Mouse (Mus musculus): ENCODE results near the gene Pdzrn4. TPM values are rescaled to one million over a fixed set of nuclear protein-coding genes. Genes with fewer than 3 reads are reported as not detected.

Pdzrn4 gene
- polyA plus RNA-seq, 1 experiment from 2014 or later: 16.9 TPM

GRCm38 (mm10) chr15:92521686-92522085, 125.0 kb downstream of the Pdzrn4 start:
- Histone ChIP-seq H3K36me3 (ENCODE audit: control insufficient read depth, insufficient read depth) (no peaks in the 10 kb centered on the region), H3K4me1 (replicated peaks; ENCODE audit: control insufficient read depth, insufficient read depth, low read length) (peaks cover 13% of the 10 kb centered on the region), H3K9ac (replicated peaks; ENCODE audit: low read depth, low read length) (no peak overlapping the region), H3K27me3 (replicated peaks; ENCODE audit: control insufficient read depth, insufficient read depth, low read length) (no peaks in the 10 kb centered on the region), H3K4me2 (ENCODE audit: low read length) (peak overlapping the region; percentile 21; the same call in 1 of the 2 replicates), H3K27ac (ENCODE audit: low read length) (no peak overlapping the region), H3K4me3 (replicated peaks; ENCODE audit: low read length) (no peak overlapping the region), H3K9me3 (ENCODE audit: control insufficient read depth, low read length) (no peaks in the 10 kb centered on the region; the same call in 1 of the 2 replicates)
- WGBS: 25% methylated on average over 7 of the region's 7 CpGs
- ATAC-seq: no peak

GRCm38 (mm10) chr15:92524917-92525316, 128.2 kb downstream of the Pdzrn4 start:
- 4% methylated on average over 2 of the region's 2 CpGs for WGBS
- Histone ChIP-seq H3K4me3 (replicated peaks; ENCODE audit: low read length) (no peak overlapping the region), H3K9me3 (ENCODE audit: control insufficient read depth, low read length) (peaks cover 3% of the 10 kb centered on the region; the same call in 1 of the 2 replicates), H3K4me2 (ENCODE audit: low read length) (no peak overlapping the region), H3K4me1 (replicated peaks; ENCODE audit: control insufficient read depth, insufficient read depth, low read length) (peaks cover 13% of the 10 kb centered on the region), H3K27ac (ENCODE audit: low read length) (no peak overlapping the region), H3K27me3 (replicated peaks; ENCODE audit: control insufficient read depth, insufficient read depth, low read length) (no peaks in the 10 kb centered on the region), H3K9ac (replicated peaks; ENCODE audit: low read depth, low read length) (no peak overlapping the region), H3K36me3 (ENCODE audit: control insufficient read depth, insufficient read depth) (no peaks in the 10 kb centered on the region)
- ATAC-seq: peak; percentile 52; the same call in 1 of the 2 replicates

- H3K4me1 ChIP-seq (replicated peaks; ENCODE audit: control insufficient read depth, insufficient read depth, low read length): peaks cover 12% of the 10 kb centered on the region
- H3K4me2 ChIP-seq (ENCODE audit: low read length): no peak overlapping the region
- no peaks in the 10 kb centered on the region for H3K36me3 ChIP-seq (ENCODE audit: control insufficient read depth, insufficient read depth)
- no peak for ATAC-seq
- H3K27me3 ChIP-seq (replicated peaks; ENCODE audit: control insufficient read depth, insufficient read depth, low read length): no peaks in the 10 kb centered on the region
- H3K9ac ChIP-seq (replicated peaks; ENCODE audit: low read depth, low read length): no peak overlapping the region
- H3K9me3 ChIP-seq (ENCODE audit: control insufficient read depth, low read length): peaks cover 3% of the 10 kb centered on the region; the same call in 1 of the 2 replicates
- H3K4me3 ChIP-seq (replicated peaks; ENCODE audit: low read length): no peak overlapping the region
- WGBS: 93% methylated on average over 9 of the region's 9 CpGs
- no peak overlapping the region for H3K27ac ChIP-seq (ENCODE audit: low read length)
Observed at GRCm38 (mm10) chr15:92525416-92525815, 128.7 kb downstream of the Pdzrn4 start.

- no peak overlapping the region for H3K4me3 ChIP-seq (replicated peaks; ENCODE audit: low read length)
- WGBS: 68% methylated on average over 4 of the region's 4 CpGs
Observed at GRCm38 (mm10) chr15:92526731-92527130, 130.1 kb downstream of the Pdzrn4 start.

GRCm38 (mm10) chr15:92543252-92543651, 146.6 kb downstream of the Pdzrn4 start:
- Histone ChIP-seq H3K9me3 (ENCODE audit: control insufficient read depth, low read length) (no peaks in the 10 kb centered on the region), H3K4me2 (ENCODE audit: low read length) (no peak overlapping the region), H3K4me1 (replicated peaks; ENCODE audit: control insufficient read depth, insufficient read depth, low read length) (no peaks in the 10 kb centered on the region), H3K27me3 (replicated peaks; ENCODE audit: control insufficient read depth, insufficient read depth, low read length) (no peaks in the 10 kb centered on the region), H3K4me3 (replicated peaks; ENCODE audit: low read length) (no peak overlapping the region), H3K36me3 (ENCODE audit: control insufficient read depth, insufficient read depth) (no peaks in the 10 kb centered on the region), H3K27ac (ENCODE audit: low read length) (no peak overlapping the region), H3K9ac (replicated peaks; ENCODE audit: low read depth, low read length) (no peak overlapping the region)
- no peak for ATAC-seq
- 10% methylated on average over 1 of the region's 1 CpGs for WGBS

More at GRCm38 (mm10) chr15:92526731-92527130, 130.1 kb downstream of the Pdzrn4 start:
- H3K4me2 ChIP-seq (ENCODE audit: low read length): no peak overlapping the region
- no peak overlapping the region for H3K9ac ChIP-seq (replicated peaks; ENCODE audit: low read depth, low read length)
- no peaks in the 10 kb centered on the region for H3K27me3 ChIP-seq (replicated peaks; ENCODE audit: control insufficient read depth, insufficient read depth, low read length)
- peaks cover under 1% of the 10 kb centered on the region; the same call in 1 of the 2 replicates for H3K4me1 ChIP-seq (replicated peaks; ENCODE audit: control insufficient read depth, insufficient read depth, low read length)
- ATAC-seq: no peak
- no peaks in the 10 kb centered on the region for H3K36me3 ChIP-seq (ENCODE audit: control insufficient read depth, insufficient read depth)
- H3K9me3 ChIP-seq (ENCODE audit: control insufficient read depth, low read length): peaks cover 3% of the 10 kb centered on the region; the same call in 1 of the 2 replicates
- H3K27ac ChIP-seq (ENCODE audit: low read length): no peak overlapping the region

GRCm38 (mm10) chr15:92547294-92547911, 150.7 kb downstream of the Pdzrn4 start:
- Histone ChIP-seq H3K9me3 (ENCODE audit: control insufficient read depth, low read length) (no peaks in the 10 kb centered on the region), H3K4me1 (replicated peaks; ENCODE audit: control insufficient read depth, insufficient read depth, low read length) (no peaks in the 10 kb centered on the region), H3K36me3 (ENCODE audit: control insufficient read depth, insufficient read depth) (no peaks in the 10 kb centered on the region), H3K4me3 (replicated peaks; ENCODE audit: low read length) (no peak overlapping the region), H3K27me3 (replicated peaks; ENCODE audit: control insufficient read depth, insufficient read depth, low read length) (no peaks in the 10 kb centered on the region), H3K4me2 (ENCODE audit: low read length) (no peak overlapping the region), H3K9ac (replicated peaks; ENCODE audit: low read depth, low read length) (no peak overlapping the region), H3K27ac (ENCODE audit: low read length) (no peak overlapping the region)
- ATAC-seq: no peak
- 26% methylated on average over 9 of the region's 9 CpGs for WGBS

- Histone ChIP-seq H3K4me2 (ENCODE audit: low read length) (no peak overlapping the region), H3K4me3 (replicated peaks; ENCODE audit: low read length) (no peak overlapping the region), H3K4me1 (replicated peaks; ENCODE audit: control insufficient read depth, insufficient read depth, low read length) (no peaks in the 10 kb centered on the region), H3K9ac (replicated peaks; ENCODE audit: low read depth, low read length) (no peak overlapping the region), H3K9me3 (ENCODE audit: control insufficient read depth, low read length) (no peaks in the 10 kb centered on the region), H3K27ac (ENCODE audit: low read length) (no peak overlapping the region), H3K27me3 (replicated peaks; ENCODE audit: control insufficient read depth, insufficient read depth, low read length) (no peaks in the 10 kb centered on the region), H3K36me3 (ENCODE audit: control insufficient read depth, insufficient read depth) (no peaks in the 10 kb centered on the region)
- 69% methylated on average over 7 of the region's 7 CpGs for WGBS
- no peak for ATAC-seq
Observed at GRCm38 (mm10) chr15:92555012-92555574, 158.4 kb downstream of the Pdzrn4 start.

- 79% methylated on average over 3 of the region's 3 CpGs for WGBS
Observed at GRCm38 (mm10) chr15:92555716-92556115, 159.0 kb downstream of the Pdzrn4 start.

GRCm38 (mm10) chr15:92558592-92558991, 161.9 kb downstream of the Pdzrn4 start:
- no peak overlapping the region for H3K9ac ChIP-seq (replicated peaks; ENCODE audit: low read depth, low read length)
- H3K4me3 ChIP-seq (replicated peaks; ENCODE audit: low read length): no peak overlapping the region
- H3K27me3 ChIP-seq (replicated peaks; ENCODE audit: control insufficient read depth, insufficient read depth, low read length): no peaks in the 10 kb centered on the region
- H3K27ac ChIP-seq (ENCODE audit: low read length): no peak overlapping the region
- no peak for ATAC-seq
- no peaks in the 10 kb centered on the region for H3K36me3 ChIP-seq (ENCODE audit: control insufficient read depth, insufficient read depth)
- H3K4me1 ChIP-seq (replicated peaks; ENCODE audit: control insufficient read depth, insufficient read depth, low read length): no peaks in the 10 kb centered on the region
- 70% methylated on average over 5 of the region's 5 CpGs for WGBS
- H3K9me3 ChIP-seq (ENCODE audit: control insufficient read depth, low read length): no peaks in the 10 kb centered on the region
- H3K4me2 ChIP-seq (ENCODE audit: low read length): no peak overlapping the region

More at GRCm38 (mm10) chr15:92555716-92556115, 159.0 kb downstream of the Pdzrn4 start:
- Histone ChIP-seq H3K9me3 (ENCODE audit: control insufficient read depth, low read length) (no peaks in the 10 kb centered on the region), H3K27me3 (replicated peaks; ENCODE audit: control insufficient read depth, insufficient read depth, low read length) (no peaks in the 10 kb centered on the region), H3K27ac (ENCODE audit: low read length) (no peak overlapping the region), H3K4me3 (replicated peaks; ENCODE audit: low read length) (no peak overlapping the region), H3K4me2 (ENCODE audit: low read length) (no peak overlapping the region), H3K9ac (replicated peaks; ENCODE audit: low read depth, low read length) (no peak overlapping the region), H3K4me1 (replicated peaks; ENCODE audit: control insufficient read depth, insufficient read depth, low read length) (no peaks in the 10 kb centered on the region), H3K36me3 (ENCODE audit: control insufficient read depth, insufficient read depth) (no peaks in the 10 kb centered on the region)
- no peak for ATAC-seq

Data from forebrain, embryonic 16.5 days (tissue).